Mouse (Mus musculus) c-Kit-negative CD71-positive TER-119-positive erythroid progenitor cells, embryonic 14.5 days (primary cell): ENCODE data around the gene Gramd1b.

Source experiments
- DNase-seq: peaks from one replicate; pipeline ENCODE4 v3.0.0-alpha.2; 2013; ENCODE audit warnings: low read depth, low spot score

Gene Gramd1b

GRCm38 (mm10) chr9:40370151-40370550, 161.0 kb downstream of the Gramd1b start:
- no peak for DNase-seq

- no peak for DNase-seq
Observed at GRCm38 (mm10) chr9:40366795-40367194, 164.4 kb downstream of the Gramd1b start.

GRCm38 (mm10) chr9:40364312-40364711, 166.9 kb downstream of the Gramd1b start:
- no peak for DNase-seq

GRCm38 (mm10) chr9:40361970-40362369, 169.2 kb downstream of the Gramd1b start:
- no peak for DNase-seq

GRCm38 (mm10) chr9:40358408-40358896, 172.7 kb downstream of the Gramd1b start:
- DNase-seq, result no peak

GRCm38 (mm10) chr9:40356768-40357446, 174.3 kb downstream of the Gramd1b start:
- no peak for DNase-seq

GRCm38 (mm10) chr9:40356368-40356767, 174.8 kb downstream of the Gramd1b start:
- no peak for DNase-seq

GRCm38 (mm10) chr9:40355406-40355805, 175.8 kb downstream of the Gramd1b start:
- DNase-seq, result no peak

GRCm38 (mm10) chr9:40353596-40353995, 177.6 kb downstream of the Gramd1b start:
- DNase-seq, result no peak

GRCm38 (mm10) chr9:40350640-40351039, 180.5 kb downstream of the Gramd1b start:
- no peak for DNase-seq

- no peak for DNase-seq
Observed at GRCm38 (mm10) chr9:40350052-40350451, 181.1 kb downstream of the Gramd1b start.

GRCm38 (mm10) chr9:40349554-40349953, 181.6 kb downstream of the Gramd1b start:
- DNase-seq, result no peak

GRCm38 (mm10) chr9:40348714-40349233, 182.4 kb downstream of the Gramd1b start:
- no peak for DNase-seq

- DNase-seq, result no peak
Observed at GRCm38 (mm10) chr9:40346232-40346984, 184.8 kb downstream of the Gramd1b start.

GRCm38 (mm10) chr9:40345493-40346231, 185.5 kb downstream of the Gramd1b start:
- no peak for DNase-seq

- DNase-seq, result no peak
Observed at GRCm38 (mm10) chr9:40344801-40345492, 186.2 kb downstream of the Gramd1b start.

- DNase-seq, result no peak
Observed at GRCm38 (mm10) chr9:40343828-40344227, 187.4 kb downstream of the Gramd1b start.

- DNase-seq, result no peak
Observed at GRCm38 (mm10) chr9:40343053-40343652, 188.0 kb downstream of the Gramd1b start.

- DNase-seq, result no peak
Observed at GRCm38 (mm10) chr9:40342101-40342500, 189.1 kb downstream of the Gramd1b start.

- DNase-seq, result no peak
Observed at GRCm38 (mm10) chr9:40339578-40339977, 191.6 kb downstream of the Gramd1b start.
